Mouse (Mus musculus) layer of hippocampus, postnatal 14 days (tissue): ENCODE results near the gene Ccl8. TPM values are rescaled to one million over a fixed set of nuclear protein-coding genes. Genes with fewer than 3 reads are reported as not detected.

Experiments used
- total RNA-seq, 2 experiments: library from RNA; stranded (reverse); gene quantifications; 2 replicates each; pipeline ENCODE4 v1.2.3; 2021

Ccl8 gene
- total RNA-seq, 2 experiments from 2014 or later = not detected

Other genes with a start within 250 kb of the Ccl8 start
- 10 to 100 TPM; 56.0 to 64.3 TPM for gene Asic2, start 146.7 kb upstream of the Ccl8 start, total RNA-seq
- not detected for gene Ccl2, start 79.6 kb upstream of the Ccl8 start, total RNA-seq
- gene Gm17268, start 76.6 kb upstream of the Ccl8 start, total RNA-seq = not detected
- not detected for gene Ccl7, start 69.5 kb upstream of the Ccl8 start, total RNA-seq
- gene Ccl11, start 57.4 kb upstream of the Ccl8 start, total RNA-seq = under 1 TPM; 0.83 to 0.95 TPM
- gene Ccl12, start 13.3 kb upstream of the Ccl8 start, total RNA-seq = not detected
- not detected for gene Ccl1, start 190.5 kb downstream of the Ccl8 start, total RNA-seq